Comparison of ENCODE assay signal across 22 mouse cellular contexts in genomic region chr12:80479986-80480385, GRCm38 (mm10). TPM values are rescaled to one million over a fixed set of nuclear protein-coding genes. Genes with fewer than 3 reads are reported as not detected.
"Had no signal": no experiment of that assay in that cellular context is flagged by ENCODE, and none has a peak within 500 bp of the region (broad histone marks: within the 10 kb centered on the region; RNA-seq: fewer than 3 reads in every experiment).

No protein-coding gene starts in this region.

- H3K4me3 ChIP-seq: limb, embryonic 12.5 days; limb, embryonic 15.5 days; midbrain, embryonic 12.5 days; midbrain, embryonic 15.5 days; neural tube, embryonic 12.5 days; neural tube, embryonic 15.5 days; stomach, embryonic 15.5 days had no signal

- H3K9me3 ChIP-seq: limb, embryonic 12.5 days; limb, embryonic 15.5 days; midbrain, embryonic 12.5 days; midbrain, embryonic 15.5 days; neural tube, embryonic 12.5 days; neural tube, embryonic 15.5 days; stomach, embryonic 15.5 days had no signal

- H3K4me2 ChIP-seq: limb, embryonic 12.5 days; limb, embryonic 15.5 days; liver, embryonic 11.5 days; lung, embryonic 14.5 days; midbrain, embryonic 12.5 days; midbrain, embryonic 15.5 days; neural tube, embryonic 12.5 days; neural tube, embryonic 15.5 days; stomach, embryonic 15.5 days had no signal

- H3K9ac ChIP-seq: limb, embryonic 12.5 days; limb, embryonic 15.5 days; liver, embryonic 14.5 days; liver, postnatal 0 days; lung, embryonic 14.5 days; midbrain, embryonic 12.5 days; midbrain, embryonic 15.5 days; neural tube, embryonic 12.5 days; neural tube, embryonic 15.5 days; stomach, embryonic 15.5 days had no signal

- H3K27ac ChIP-seq: limb, embryonic 12.5 days; limb, embryonic 15.5 days; liver, embryonic 14.5 days; macrophage; midbrain, embryonic 12.5 days; midbrain, embryonic 15.5 days; neural tube, embryonic 12.5 days; neural tube, embryonic 15.5 days; stomach, embryonic 15.5 days had no signal

- DNase-seq: kidney, postnatal 14 days; kidney, postnatal 4 days; left cerebral cortex, postnatal 4 days; liver, postnatal 0 days; lung, embryonic 14.5 days; right cerebral cortex, adult 18-20 months; right cerebral cortex, postnatal 14 days; right cerebral cortex, postnatal 4 days; spleen, adult 18-20 months; thymus, postnatal 25 days had no signal

- ATAC-seq: liver, postnatal 0 days; lung, postnatal 0 days; midbrain, embryonic 15.5 days had no signal

- H3K4me1 ChIP-seq: limb, embryonic 12.5 days; limb, embryonic 15.5 days; midbrain, embryonic 12.5 days; midbrain, embryonic 15.5 days; neural tube, embryonic 12.5 days; neural tube, embryonic 15.5 days; stomach, embryonic 15.5 days had no signal

- H3K27me3 ChIP-seq: limb, embryonic 12.5 days; limb, embryonic 15.5 days; midbrain, embryonic 12.5 days; midbrain, embryonic 15.5 days; neural tube, embryonic 12.5 days; neural tube, embryonic 15.5 days; stomach, embryonic 15.5 days had no signal

RNA-seq across cellular contexts. Expression of gene Galnt16, which starts 38.1 kb away (rescaled TPM):
- total RNA-seq: megakaryocyte, adult 5-6 weeks had no signal
- polyA plus RNA-seq: macrophage had no signal
